Mouse (Mus musculus) activated CD4-positive, CD25-positive, alpha-beta regulatory T cell, adult 4 months (primary cell): ENCODE measurements around the gene Plgrkt. TPM values are rescaled to one million over a fixed set of nuclear protein-coding genes. Genes with fewer than 3 reads are reported as not detected.

Experiments used
- ATAC-seq: one replicate; pipeline ENCODE4 v1.8.0; 2017
- polyA plus RNA-seq, 2 experiments: library from polyadenylated mRNA; unstranded; fragments of 100-300 nt; shearing (Covaris generic); gene quantifications; one replicate each; pipeline ENCODE4 v1.2.1; 2017

The Plgrkt gene
- polyA plus RNA-seq, 2 experiments from 2014 or later = 216 to 219 TPM

DNA sequence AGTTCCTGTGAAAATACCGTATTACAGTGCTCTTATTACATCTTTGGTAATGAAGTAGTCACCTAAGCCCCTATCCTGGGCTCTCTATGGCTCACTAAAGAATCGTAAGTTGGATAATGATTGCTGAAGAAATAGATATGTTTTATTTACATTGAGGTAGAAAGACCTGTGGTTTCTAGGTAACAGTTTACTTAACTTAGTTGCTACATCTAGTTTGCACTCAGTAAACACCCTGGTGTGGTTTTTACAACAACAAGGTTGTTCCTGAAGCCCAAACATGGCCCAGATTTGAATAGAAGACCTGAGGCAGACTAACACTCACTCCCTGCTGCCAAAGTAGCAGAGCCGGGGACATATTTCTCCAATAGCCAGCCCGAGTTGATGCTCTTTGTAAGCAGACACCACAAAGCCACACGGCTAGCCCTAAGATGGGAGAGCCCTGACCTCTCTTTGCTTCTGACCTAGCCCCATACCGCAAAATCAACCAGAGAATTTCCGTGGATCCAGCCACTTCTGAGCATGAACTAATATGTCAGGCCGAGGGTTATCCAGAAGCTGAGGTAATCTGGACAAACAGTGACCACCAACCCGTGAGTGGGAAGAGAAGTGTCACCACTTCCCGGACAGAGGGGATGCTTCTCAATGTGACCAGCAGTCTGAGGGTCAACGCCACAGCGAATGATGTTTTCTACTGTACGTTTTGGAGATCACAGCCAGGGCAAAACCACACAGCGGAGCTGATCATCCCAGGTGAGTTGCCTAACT, 12.8 kb upstream of the Plgrkt start:
- no peak for ATAC-seq

DNA sequence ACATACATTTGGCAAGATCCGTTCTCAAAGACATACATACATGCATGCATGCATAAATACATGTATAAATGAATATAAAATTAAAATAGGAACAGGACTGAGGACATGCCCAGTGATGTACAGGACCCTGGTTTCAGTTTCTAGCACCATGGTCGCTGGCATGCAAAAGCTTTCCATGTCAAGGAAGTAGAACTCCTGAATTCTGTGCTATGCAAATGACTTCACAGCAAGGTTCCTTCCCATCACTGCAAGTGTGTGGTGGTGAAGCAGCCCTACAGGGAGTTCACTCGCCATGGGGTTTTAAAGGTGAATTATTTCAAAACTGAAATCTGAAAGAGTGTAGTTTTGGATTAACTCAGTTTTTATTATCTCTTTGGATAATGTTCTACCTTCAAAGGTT, 9.2 kb upstream of the Plgrkt start:
- ATAC-seq = no peak

- no peak for ATAC-seq
These were observed 7.8 kb upstream of the Plgrkt start for GRCm38 (mm10) chr19:29374947-29375346.

GRCm38 (mm10) chr19:29373438-29373837, 6.2 kb upstream of the Plgrkt start:
- no peak for ATAC-seq

GRCm38 (mm10) chr19:29372621-29373020, 5.4 kb upstream of the Plgrkt start:
- ATAC-seq = no peak

DNA sequence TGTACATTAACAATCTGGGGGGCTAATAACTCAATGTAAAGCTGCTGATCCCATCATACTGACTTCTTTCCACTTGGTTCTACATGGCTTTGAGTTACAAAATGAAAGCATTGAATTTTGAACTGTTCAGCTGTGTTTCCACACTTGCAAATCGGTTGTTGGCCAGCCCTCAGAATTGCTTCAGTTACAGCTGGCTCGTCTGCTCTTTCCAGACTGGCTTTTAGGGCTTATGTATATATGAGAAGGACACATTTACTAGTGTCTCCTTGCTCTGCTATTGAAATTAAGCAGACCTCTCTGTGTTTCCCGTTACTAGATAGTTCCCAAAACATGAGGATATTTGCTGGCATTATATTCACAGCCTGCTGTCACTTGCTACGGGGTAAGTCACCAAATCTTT, 4.9 kb upstream of the Plgrkt start:
- ATAC-seq = no peak

DNA sequence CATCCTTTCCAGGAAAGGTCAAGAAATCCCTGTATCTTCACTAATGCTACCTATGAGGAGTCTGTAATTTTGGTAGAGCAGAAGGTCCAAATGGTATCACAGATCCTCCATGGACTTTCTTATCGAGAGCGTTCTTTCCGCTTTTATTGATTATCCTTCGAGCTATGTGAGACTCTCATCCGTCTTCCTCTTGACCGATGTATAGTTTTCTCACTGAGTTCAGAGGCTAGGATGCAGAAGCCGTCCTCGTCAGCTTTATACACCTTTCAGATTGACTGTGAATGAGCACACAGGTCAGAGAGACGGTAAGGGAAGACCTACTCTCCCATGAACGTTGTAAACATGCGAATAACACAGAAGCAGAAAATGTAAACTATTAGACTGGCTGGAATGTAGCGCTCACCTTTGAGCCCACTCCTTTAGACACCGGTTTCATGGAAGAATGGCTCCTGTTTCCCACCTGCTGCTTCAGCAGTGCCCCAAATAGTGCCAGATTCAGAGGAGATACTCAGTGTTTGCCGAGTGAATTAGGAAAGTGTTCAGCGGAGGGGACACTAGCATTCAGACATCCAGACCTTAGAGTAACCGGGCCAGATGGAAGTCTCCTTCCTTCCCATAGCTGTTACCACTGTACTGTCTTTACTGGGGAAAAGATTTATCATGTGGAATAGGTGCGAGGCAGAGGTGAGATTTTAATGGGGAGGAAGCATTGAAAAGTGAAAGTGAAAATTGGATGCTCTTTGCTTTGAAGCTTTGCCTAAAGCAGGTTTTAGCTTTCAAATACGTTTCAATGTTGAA, 4.3 kb upstream of the Plgrkt start:
- ATAC-seq = no peak

- no peak for ATAC-seq
These were observed 3.5 kb upstream of the Plgrkt start for GRCm38 (mm10) chr19:29370545-29371283.

DNA sequence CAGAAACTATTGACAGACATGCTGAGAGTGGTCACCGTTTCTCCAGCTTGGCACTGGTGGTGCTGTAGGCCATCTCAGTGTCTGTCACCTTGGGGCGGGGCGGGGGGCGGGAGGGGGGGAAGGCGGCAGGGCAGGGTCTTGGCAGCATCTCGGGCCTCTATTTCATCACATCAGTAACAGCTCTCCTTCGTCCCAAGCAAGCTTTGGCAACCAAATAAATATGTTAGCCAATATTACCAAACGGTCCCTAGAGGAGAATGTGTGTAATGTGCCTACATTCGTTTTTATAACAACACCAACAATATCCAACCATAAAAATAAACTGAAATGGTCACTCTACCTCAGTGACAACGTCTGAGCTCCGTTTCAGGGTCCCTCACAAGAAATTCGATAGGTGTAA, 2.9 kb upstream of the Plgrkt start:
- ATAC-seq = no peak

GRCm38 (mm10) chr19:29368671-29369309, 1.6 kb upstream of the Plgrkt start:
- ATAC-seq = no peak

DNA sequence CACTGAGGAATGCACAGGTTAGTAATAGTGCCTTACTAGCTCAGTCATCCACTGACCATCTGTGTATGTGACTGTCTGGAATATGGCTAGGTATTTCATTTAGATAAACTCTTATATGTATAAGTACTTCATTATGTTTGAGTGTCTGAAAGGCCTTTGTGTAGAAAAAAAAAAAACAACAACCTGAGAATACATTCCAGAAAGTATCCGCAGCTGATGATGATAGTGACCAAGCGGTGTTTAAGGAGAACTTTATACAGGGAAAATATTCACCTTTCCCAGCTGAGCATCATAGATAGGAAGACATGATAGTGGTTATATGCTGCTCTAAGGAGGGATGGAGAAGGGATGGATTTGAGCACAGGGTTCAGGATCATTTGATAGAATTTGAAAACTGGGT, 851 bp upstream of the Plgrkt start:
- no peak for ATAC-seq

- no peak for ATAC-seq
These were observed 793 bp downstream of the Plgrkt start for GRCm38 (mm10) chr19:29366226-29366968.

GRCm38 (mm10) chr19:29365105-29365504, 2.1 kb downstream of the Plgrkt start:
- ATAC-seq = no peak

DNA sequence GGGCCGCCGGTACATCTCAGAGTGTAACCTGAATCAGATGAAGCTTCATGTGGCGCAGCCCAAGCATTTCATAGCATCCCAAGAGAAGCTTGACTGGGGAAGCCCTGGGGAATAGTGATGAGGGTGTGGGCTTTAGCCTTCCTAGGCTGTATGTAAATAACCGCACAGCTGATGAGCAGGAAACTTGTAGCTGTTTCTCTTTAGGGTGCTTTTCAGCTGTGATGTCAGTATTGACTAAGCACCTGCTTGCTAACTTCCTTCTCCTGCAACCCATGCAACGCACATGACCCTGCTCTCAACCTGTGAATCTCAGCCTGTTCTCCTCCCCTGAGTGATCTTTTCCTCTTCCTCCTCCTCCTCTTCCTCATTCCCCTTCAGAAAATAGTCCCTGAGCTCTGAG, 3.1 kb downstream of the Plgrkt start:
- peak; percentile 6 for ATAC-seq

- ATAC-seq = no peak
These were observed 3.6 kb downstream of the Plgrkt start for GRCm38 (mm10) chr19:29363557-29363956.

- no peak for ATAC-seq
These were observed 4.8 kb downstream of the Plgrkt start for GRCm38 (mm10) chr19:29362173-29362930.

DNA sequence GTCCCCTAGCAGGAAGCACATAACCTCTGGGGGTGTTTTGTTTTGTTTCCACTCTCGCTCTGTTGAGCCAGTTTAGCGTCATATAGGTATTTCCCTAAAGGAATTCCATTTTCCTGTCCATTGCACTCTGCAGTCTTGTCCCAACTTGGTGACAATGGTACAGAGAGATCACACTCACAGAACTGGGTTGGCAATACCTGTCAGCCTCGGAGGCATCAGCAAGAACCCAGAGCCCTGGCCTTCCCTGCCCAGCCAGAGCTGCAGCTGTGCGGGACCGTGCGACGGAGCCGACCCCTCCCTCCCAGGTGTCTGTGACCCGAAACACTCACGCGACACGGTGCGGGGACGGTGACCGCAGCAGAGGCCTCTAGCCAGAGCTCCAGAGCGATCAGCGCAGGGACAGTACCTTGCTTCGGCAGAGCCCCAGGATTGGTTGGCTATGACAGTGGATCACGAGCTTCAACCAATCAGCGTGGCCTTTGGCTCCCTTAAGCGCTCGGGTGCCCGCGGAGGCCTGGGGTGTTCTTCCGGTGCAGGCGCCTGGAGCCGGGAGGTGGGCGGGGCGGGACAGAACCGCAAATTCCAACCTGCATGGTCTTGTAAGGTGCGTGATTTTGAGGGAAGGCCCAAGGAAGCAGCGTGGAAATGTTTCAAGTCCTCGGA, 5.6 kb downstream of the Plgrkt start:
- peak; percentile 98 for ATAC-seq

DNA sequence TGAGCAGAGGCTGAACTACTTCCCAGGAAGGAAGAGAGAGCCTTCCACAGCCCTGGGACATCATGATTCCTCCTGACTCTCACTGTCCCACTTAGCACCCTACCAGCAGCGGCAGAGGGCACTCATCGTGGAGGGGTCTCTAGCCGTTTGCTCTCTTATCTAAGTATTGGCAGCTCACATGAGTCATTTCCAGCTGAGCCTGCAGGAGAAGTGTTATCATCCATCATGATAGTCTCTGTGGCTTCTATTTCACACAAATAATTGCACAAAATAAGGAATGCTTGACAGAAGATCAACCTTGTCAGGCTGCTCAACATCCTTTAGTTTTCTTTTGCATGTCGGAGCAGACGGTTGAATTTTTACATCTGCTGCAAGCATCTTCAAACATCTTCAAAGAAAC, 6.9 kb downstream of the Plgrkt start:
- ATAC-seq = no peak

DNA sequence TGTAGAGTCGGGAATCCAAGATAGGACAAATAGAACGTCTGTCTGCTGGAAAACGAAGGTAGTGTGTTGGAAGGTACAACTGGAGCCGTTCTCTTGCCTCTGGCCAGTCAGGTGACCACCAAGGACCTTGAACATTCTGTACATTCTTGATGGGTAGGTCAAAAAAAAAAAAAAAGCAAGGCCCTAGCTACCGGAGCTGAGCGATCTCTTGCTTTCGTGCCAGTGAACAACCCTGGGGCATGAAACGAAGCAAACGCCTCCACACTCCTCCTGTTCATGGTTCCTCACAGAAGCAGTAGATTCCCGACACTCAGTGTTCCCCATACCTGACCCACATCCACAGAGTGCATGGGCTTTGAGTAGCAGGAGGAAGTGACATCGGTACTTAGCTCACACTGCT, 10.9 kb downstream of the Plgrkt start:
- ATAC-seq = no peak
